Mouse (Mus musculus) MEL (cell line): ENCODE results near the gene Snx32.

Experiments
- CHD1 ChIP-seq: IDR thresholded peaks from 2 replicates; pipeline ENCODE4 v1.6.1; 2012; ENCODE audit warnings: low read depth, mild to moderate bottlenecking, inconsistent platforms, low read length, improper control_type of control experiment
- CTCF ChIP-seq, 3 experiments: IDR thresholded peaks in 2 of 3; conservative IDR thresholded peaks in 1 of 3; 2 replicates each; pipeline ENCODE4 v1.5.1; 2011 to 2012; ENCODE audit warnings: low read length in 3 of 3, low read depth in 2 of 3, mild to moderate bottlenecking in 2 of 3, improper control_type of control experiment in 1 of 3, inconsistent platforms in 1 of 3, mixed read lengths in 1 of 3, moderate library complexity in 1 of 3; ENCODE audit not compliant: control insufficient read depth in 1 of 3, insufficient read depth in 1 of 3, poor library complexity in 1 of 3, severe bottlenecking in 1 of 3
- ETS1 ChIP-seq: IDR thresholded peaks from 2 replicates; pipeline ENCODE4 v1.6.1; 2012; ENCODE audit warnings: low read depth, mild to moderate bottlenecking, inconsistent platforms, low read length, improper control_type of control experiment, moderate library complexity
- MAFK ChIP-seq: IDR thresholded peaks from 2 replicates; pipeline ENCODE4 v1.6.1; 2011; ENCODE audit warnings: low read depth, mild to moderate bottlenecking, low read length, improper control_type of control experiment, borderline replicate concordance
- MAX ChIP-seq: IDR thresholded peaks from 2 replicates; pipeline ENCODE4 v1.6.1; 2011; ENCODE audit warnings: low read length, improper control_type of control experiment
- MXI1 ChIP-seq: IDR thresholded peaks from 2 replicates; pipeline ENCODE4 v1.6.1; 2011; ENCODE audit warnings: mild to moderate bottlenecking, low read depth, low read length, improper control_type of control experiment
- NELFE ChIP-seq: IDR thresholded peaks from 2 replicates; pipeline ENCODE4 v1.6.1; 2011; ENCODE audit warnings: low read depth, low read length, improper control_type of control experiment
- NRF1 ChIP-seq: IDR thresholded peaks from 2 replicates; pipeline ENCODE4 v1.6.1; 2014; ENCODE audit warnings: low read depth, mild to moderate bottlenecking, inconsistent platforms, low read length, improper control_type of control experiment, moderate library complexity; ENCODE audit not compliant: poor library complexity, insufficient read depth, severe bottlenecking
- POLR2A ChIP-seq, 2 experiments: IDR thresholded peaks; 2 replicates each; pipeline ENCODE4 v1.6.1; 2011 to 2012; ENCODE audit warnings: low read length in 2 of 2, mild to moderate bottlenecking in 2 of 2, control low read depth in 1 of 2, improper control_type of control experiment in 1 of 2, low read depth in 1 of 2, moderate library complexity in 1 of 2; ENCODE audit not compliant: control insufficient read depth in 1 of 2, insufficient read depth in 1 of 2, poor library complexity in 1 of 2
- SIN3A ChIP-seq: IDR thresholded peaks from 2 replicates; pipeline ENCODE4 v1.6.1; 2012; ENCODE audit warnings: low read length, improper control_type of control experiment, inconsistent platforms
- ZNF384 ChIP-seq: IDR thresholded peaks from 2 replicates; pipeline ENCODE4 v1.6.1; 2012; ENCODE audit warnings: low read depth, mild to moderate bottlenecking, inconsistent platforms, low read length, improper control_type of control experiment

GRCm38 (mm10) chr19:5477668-5478300, 32.6 kb downstream of the Snx32 start:
- TF ChIP-seq CHD1 (no peak), ETS1 (no peak), MAFK (no peak), CTCF (IDR thresholded peaks at IDR 0.05 in 2 of 3, conservative IDR thresholded peaks at IDR 0.05 in 1 of 3; ENCODE audit: control insufficient read depth in 1 of 3, insufficient read depth in 1 of 3, low read depth in 2 of 3, low read length in 3 of 3, poor library complexity in 1 of 3, severe bottlenecking in 1 of 3) (no peak), MXI1 (no peak), SIN3A (no peak), MAX (no peak), POLR2A (IDR thresholded peaks at IDR 0.05; ENCODE audit: control insufficient read depth in 1 of 2, insufficient read depth in 1 of 2, low read depth in 1 of 2, low read length in 2 of 2, poor library complexity in 1 of 2) (no peak), NELFE (no peak), NRF1 (no peak), ZNF384 (no peak)
